Comparison of ENCODE assay signal across 8 mouse cellular contexts in genomic region chrX:103980036-103980435, GRCm38 (mm10). TPM values are rescaled to one million over a fixed set of nuclear protein-coding genes. Genes with fewer than 3 reads are reported as not detected.
DNase-seq lines count a peak whose midpoint lies in the region; ATAC-seq lines count a peak whose summit lies in the region.

No protein-coding gene starts in this region.

- H3K36me3 ChIP-seq in embryonic facial prominence, embryonic 15.5 days = no peaks in the 10 kb centered on the region
- peaks cover 10% of the 10 kb centered on the region; the same call in 1 of the 2 replicates for H3K36me3 ChIP-seq in hindbrain, embryonic 13.5 days

- peak; percentile 27 to 65 for DNase-seq in adrenal gland, adult (ENCODE audit: inconsistent age in 2 of 2, low spot score in 1 of 2)
- no peak for DNase-seq in adrenal gland, adult 8-10 months
- peak; percentile 25 for DNase-seq in MN1 (ENCODE audit: low spot score)
- peak; percentile 21 for DNase-seq in liver
- DNase-seq in natural killer cell, adult 2 months (ENCODE audit: low spot score in 2 of 2) = peak; percentile 23 to 26
- DNase-seq in ovary, postnatal 14 days (ENCODE audit: low spot score) = no peak

- peak overlapping the region; percentile 54; the same call in 1 of the 2 replicates for H3K9ac ChIP-seq in embryonic facial prominence, embryonic 15.5 days
- H3K9ac ChIP-seq in hindbrain, embryonic 13.5 days = peak overlapping the region; percentile 88

- no peaks in the 10 kb centered on the region for H3K4me1 ChIP-seq in embryonic facial prominence, embryonic 15.5 days
- 0 out of 2 replicates have a peak, but pooled peaks cover 3% of the 10 kb centered on the region for H3K4me1 ChIP-seq in hindbrain, embryonic 13.5 days (replicated peaks)

- H3K4me3 ChIP-seq in embryonic facial prominence, embryonic 15.5 days (replicated peaks) = peak overlapping the region; percentile 69
- peak overlapping the region; percentile 70 for H3K4me3 ChIP-seq in hindbrain, embryonic 13.5 days

- H3K27me3 ChIP-seq in embryonic facial prominence, embryonic 15.5 days = peaks cover 2% of the 10 kb centered on the region; the same call in 1 of the 2 replicates
- H3K27me3 ChIP-seq in hindbrain, embryonic 13.5 days = peaks cover 30% of the 10 kb centered on the region

- 19% methylated on average over 12 of the region's 12 CpGs for WGBS in embryonic facial prominence, embryonic 15.5 days
- 16% methylated on average over 12 of the region's 12 CpGs for WGBS in hindbrain, embryonic 13.5 days

- no peaks in the 10 kb centered on the region for H3K9me3 ChIP-seq in embryonic facial prominence, embryonic 15.5 days (replicated peaks)
- H3K9me3 ChIP-seq in hindbrain, embryonic 13.5 days = no peaks in the 10 kb centered on the region

- H3K27ac ChIP-seq in embryonic facial prominence, embryonic 15.5 days (replicated peaks) = peak overlapping the region; percentile 93
- H3K27ac ChIP-seq in hindbrain, embryonic 13.5 days = peak overlapping the region; percentile 94

- H3K4me2 ChIP-seq in embryonic facial prominence, embryonic 15.5 days (replicated peaks) = peak overlapping the region; percentile 44
- peak overlapping the region; percentile 61 for H3K4me2 ChIP-seq in hindbrain, embryonic 13.5 days

- no peak for ATAC-seq in embryonic facial prominence, embryonic 15.5 days (ENCODE audit: insufficient number of reproducible peaks, low FRiP score, low TSS enrichment, low read depth)
- no peak for ATAC-seq in hindbrain, embryonic 13.5 days (ENCODE audit: low FRiP score)

RNA-seq across cellular contexts. Expression of gene Rlim, which starts 1.0 kb away (rescaled TPM):
- 10 to 100 TPM; 51.0 to 67.6 (median 62.5) TPM for total RNA-seq in adrenal gland, adult 8-10 months (2022)
- 29.0 and 29.2 TPM in 2 replicates for polyA plus RNA-seq in embryonic facial prominence, embryonic 15.5 days (2015; fragmentation: Nextera tagmentation; extraction: Ambion mirVana)
- polyA plus RNA-seq in hindbrain, embryonic 13.5 days (2015; fragmentation: Nextera tagmentation; extraction: Ambion mirVana) = 31.3 and 32.1 TPM in 2 replicates

Comparison
In these comparisons a context has a peak if more than half of its experiments do, and no peak if none do; other contexts are left out.
1. DNase-seq: peak in adrenal gland, adult (2 of 2), MN1 (single experiment), liver (single experiment) and natural killer cell, adult 2 months (2 of 2); none in adrenal gland, adult 8-10 months (single experiment) and ovary, postnatal 14 days (single experiment).